Mouse (Mus musculus): ENCODE results near the gene Sfxn3. TPM values are rescaled to one million over a fixed set of nuclear protein-coding genes. Genes with fewer than 3 reads are reported as not detected.

Sfxn3 gene
- total RNA-seq, 2 experiments from 2014 or later = 63.9 to 66.5 TPM

DNA sequence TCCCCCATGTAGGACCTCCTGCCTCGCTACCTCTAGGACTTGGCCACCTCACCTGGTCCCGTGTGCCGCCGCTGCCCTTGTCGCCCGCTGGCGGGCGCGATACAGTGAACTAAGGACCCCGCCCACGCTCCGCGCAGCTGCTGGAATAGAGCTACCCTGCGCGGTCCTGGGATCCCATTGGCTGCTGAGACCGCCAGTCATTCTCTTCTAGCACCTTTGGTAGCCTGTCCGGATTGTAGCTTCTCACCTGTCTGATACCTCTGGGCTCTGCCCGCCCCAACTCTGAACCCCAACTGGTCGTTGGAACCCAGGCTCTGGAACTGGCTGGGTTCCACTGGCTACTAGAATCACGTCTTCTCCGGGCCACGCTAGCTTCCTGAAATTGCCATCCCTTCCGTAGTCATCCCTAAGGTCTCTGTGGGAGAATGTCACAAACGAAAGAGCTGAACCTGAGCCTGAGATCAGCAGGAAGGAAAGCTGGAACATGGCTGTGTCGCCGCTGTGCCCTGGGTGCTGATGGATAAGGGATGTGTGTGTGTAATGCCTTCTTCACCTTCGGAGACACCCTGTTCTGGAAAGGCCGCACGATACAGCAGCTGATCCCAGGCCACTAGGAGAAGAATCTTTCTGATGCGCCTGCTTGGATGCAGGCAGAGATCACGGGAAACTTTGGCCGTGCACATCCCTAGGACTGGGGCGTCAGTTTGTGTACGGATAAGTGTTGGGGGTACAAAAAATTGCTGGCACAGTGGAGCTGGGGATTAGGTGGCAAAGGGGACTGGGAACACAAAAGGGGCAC, 581 bp upstream of the Sfxn3 start:
- DNase-seq = peak; percentile 91 to 93

DNA sequence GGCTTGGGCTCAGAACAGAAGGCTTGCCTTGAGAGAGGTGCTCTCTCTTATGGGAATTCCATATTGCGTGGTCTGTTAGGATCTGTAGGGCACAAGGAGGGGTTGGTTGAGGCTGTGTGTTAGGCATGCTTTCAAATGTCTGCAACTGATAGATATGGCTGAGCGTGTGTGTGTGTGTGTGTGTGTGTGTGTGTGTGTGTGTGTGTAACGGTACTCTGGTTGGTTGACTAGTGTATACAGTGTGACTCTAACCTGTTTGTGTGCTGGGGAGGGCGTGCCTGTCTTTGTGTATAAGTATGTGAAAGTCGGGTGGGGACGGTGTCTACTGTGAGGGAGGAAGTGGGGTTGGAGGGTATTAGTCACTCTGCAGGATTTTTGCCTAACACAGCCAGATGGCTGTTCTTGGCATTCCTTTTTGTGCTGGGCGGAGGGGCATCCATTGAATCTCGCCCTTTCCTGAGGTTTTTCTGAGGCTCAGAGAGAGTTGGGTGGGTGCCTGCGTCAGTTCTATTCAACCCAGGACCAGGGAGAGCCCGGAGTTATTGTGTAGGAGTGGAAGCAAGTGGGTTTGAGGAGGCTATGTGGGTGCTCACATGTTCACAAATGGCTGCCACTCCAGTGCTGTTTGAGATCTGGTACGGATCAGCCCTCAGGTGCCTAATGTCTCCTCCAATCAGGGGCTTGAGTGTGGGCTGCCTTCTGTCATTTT, 786 bp downstream of the Sfxn3 start:
- peak; percentile 53 to 59 for DNase-seq

DNA sequence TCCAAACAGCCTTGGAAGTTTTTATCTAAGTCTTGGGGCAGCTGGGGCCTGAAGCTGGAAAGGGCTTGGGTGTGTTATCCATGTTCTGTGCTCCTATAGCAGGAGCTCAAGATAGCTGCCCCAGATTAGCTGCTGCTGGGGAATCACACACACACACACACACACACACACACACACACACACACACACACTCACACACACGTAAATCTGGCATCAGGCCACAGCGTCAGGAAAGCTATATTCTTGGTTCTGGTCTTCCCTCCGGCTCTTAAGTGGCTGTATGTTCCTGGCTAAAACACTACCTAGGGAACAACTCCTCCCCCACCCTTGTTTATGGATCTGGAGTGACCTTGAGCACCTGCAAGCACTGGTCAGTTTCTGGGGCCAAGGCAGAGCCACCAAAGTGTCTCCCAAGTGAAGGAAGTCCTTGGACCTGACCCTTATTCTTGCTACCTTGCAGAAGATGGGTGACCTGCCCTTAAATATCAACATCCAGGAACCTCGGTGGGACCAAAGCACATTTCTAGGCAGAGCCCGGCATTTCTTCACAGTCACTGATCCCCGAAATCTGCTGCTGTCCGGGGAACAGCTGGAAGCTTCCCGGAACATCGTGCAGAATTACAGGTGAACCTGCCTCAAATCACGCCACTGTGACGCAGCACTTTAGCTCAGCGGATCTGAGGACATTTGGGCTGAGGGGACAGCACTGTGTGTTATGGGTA, 1.5 kb downstream of the Sfxn3 start:
- DNase-seq = no peak

DNA sequence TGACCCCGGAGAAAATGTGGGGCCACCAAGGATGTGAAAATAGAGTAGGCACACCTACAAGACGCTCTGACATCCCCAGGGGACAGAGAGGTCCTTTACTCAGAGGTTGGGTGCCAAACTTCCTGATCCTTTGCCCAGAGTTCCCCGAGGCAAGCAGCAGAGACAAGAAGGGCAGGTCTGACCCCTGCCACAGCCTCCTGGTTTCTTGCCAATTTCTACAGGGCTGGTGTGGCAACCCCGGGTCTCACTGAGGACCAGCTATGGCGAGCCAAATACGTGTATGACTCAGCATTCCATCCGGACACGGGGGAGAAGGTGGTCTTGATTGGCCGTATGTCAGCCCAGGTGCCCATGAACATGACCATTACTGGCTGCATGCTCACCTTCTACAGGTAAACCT, 2.2 kb downstream of the Sfxn3 start:
- DNase-seq = no peak

DNA sequence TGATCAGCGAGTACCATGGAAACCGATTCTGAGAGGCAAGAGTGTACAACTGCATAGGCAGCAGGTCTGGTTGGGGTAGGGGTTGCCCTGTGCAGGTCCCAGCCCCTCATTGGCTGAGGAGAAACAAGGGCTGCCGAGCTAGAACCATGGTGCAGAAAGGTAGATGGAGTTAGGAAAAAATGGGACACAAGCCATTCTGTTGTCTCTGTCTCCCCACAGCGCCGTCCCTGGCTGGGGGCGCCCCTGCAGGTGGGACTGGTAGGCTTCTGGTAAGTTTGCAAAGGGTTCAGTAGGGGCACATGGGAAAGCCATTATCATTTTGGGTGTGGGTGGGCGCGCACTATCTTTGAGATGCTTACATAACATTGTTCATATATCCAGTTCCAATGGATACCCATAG, 6.1 kb downstream of the Sfxn3 start:
- no peak for DNase-seq

DNA sequence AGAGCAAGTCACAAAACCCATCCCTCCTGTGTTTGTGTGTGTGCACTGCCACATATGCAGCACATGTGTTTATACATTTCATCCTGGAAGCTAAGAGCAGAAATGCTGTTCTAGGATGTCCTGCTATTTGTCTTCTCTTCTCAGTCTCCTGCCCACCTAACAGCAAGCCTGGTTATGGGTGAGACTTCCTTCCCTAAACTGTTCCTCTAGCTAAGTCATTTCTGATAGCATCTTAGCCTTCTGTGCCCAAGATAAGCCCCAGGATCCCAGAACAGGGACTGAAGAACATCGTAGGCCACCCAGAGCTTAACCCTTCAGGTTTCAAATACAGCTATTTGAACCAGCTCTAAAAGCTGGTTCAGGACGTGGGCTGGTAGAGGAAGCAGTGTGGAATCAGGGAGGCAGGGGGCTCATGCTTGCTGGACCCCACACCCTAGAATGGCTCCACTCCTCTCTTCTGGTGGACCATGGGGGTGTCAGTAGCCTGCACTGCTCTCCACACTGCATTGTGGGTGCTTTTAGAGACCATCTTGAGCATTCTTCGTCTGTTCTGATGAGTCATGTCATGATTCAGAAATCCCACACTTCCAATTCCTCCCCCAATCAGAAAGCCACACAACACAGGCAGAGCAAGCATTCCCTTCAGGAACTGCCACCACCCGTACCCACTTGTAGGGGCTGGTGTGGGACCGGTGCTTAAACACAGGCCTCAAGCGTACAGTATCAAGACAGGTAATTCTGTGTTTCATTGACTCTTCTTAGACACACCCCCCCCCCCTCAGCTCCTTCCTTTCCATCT, 7.8 kb downstream of the Sfxn3 start:
- DNase-seq = peak; percentile 42 to 52

DNA sequence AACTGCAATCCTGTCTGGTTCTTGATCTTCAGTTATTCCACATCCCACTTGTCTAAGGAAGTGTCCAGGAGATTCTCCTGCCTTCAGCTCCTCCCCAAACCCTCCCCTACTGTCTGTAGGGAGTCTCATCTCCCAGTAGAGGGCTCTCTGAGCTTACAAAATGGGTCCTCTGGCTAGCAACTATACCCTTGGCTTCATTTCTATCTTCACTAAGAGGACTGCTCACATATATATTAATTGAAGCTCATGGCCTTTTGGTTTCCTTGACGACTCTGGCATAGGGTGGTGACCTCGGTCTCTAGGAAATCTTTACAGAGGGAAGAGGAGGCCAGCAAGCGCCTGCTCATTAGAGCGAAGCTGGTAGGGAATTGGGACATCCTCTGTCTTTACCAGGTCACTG, 9.1 kb downstream of the Sfxn3 start:
- peak in 1 of 2 experiments; percentile 59 for DNase-seq

DNA sequence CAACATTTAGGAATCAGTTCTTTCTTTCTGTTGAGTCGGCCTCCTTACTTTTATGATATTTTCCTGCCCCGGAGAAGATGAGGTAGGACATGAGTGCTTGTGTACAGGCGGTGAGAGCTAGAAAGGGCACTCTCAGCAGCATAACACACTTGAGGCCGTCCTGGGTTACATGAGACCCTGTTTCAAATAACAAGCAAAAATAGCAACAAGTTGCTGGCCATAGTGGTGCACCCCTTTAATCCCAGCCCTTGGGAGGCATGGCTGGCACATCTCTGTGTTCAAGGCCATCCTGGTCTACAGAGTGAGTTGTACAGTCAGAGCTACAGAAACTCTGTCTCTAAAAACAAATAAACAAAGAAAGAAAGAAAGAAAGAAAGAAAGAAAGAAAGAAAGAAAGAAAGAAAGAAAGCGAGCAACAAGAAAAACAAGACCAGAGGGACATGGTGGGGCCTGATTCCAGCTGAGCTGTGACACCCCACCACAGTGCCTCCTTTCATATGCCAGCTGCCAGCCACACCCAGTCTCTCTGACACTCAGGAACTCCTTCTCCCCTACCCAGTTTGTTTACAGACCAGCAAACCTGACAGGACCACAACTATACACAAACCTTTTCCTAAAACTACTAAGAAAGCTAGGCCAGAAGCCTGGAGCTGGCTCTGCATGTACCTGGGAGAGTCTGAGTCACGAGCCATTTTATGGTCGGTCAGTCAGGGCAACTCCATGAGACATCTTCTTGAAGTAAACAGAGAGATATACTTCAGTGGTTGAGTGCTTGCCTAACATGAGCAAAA, 9.8 kb downstream of the Sfxn3 start:
- no peak for DNase-seq

DNA sequence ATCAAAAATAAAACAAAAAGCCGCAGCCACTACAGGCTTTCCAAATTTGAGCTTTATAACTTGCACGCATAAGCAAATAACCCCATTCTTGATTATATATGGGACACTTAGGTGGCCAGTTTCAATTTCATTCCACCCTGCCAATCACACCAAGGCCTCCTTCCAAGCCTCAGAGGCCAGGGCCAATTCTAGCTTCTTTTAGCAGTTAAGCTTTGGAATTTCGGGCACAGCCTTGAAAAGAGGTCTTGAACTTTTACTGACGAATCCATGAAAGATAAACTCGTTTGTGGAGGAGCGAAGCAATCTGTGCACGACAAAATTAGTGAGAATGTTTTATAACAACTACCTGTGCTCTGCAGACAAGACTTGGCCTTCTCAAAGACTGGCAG, 10.4 kb downstream of the Sfxn3 start:
- peak; percentile 59 to 63 for DNase-seq

DNA sequence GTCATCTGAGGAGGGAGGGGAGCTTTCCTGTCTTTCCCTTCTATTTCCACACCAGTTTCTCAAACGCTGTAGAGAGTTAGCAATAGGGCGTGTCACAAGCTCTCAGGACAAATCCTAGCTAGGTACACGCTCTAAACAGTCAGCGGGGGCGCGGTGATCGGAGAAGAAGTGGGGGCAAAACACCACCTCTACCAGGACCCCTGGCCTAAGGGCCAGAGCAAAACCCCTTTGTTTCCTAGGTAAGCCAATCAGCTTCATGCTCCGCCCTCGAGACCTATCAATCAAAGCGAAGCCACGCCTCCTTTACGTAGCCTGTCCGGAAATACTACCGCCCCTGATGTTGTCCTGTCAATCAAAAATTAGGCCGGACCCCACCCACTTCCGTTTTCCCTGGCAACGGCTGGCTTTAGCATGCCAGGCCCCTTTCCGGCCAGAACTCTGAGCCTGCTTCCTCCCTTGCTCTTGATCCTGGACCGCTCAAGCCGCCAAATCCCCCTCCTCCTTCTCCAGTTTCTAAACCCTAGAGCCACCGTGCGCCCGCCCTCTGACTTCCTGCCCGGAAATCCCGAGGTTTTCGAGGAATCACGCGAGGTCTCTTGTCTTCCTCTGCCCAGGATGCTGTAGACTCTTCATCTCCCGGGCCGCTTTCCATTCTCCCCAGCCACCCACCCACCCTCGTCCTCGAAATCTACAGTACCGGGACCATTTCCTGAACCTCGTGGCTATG, 11.0 kb downstream of the Sfxn3 start:
- peak; percentile 91 to 92 for DNase-seq

DNA sequence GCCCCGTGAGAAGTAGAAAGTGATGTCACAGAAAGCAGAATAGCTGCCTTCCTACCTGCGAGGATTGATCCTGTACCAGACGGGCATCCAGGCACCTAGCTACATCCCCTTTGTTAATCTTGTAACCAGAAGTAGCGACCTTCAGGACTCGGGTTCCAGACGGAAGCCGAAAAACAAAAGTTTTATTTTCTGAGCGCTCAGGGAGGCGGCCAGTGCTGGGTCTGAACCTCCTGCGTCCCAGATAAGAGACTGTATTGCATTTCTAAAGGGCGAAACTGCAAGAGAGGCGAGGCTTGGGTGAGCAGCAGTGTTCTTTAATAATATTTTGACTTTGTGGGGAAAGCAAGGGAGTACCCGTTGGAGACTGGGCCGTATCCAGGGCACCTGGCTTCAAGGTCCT, 11.5 kb downstream of the Sfxn3 start:
- no peak for DNase-seq

DNA sequence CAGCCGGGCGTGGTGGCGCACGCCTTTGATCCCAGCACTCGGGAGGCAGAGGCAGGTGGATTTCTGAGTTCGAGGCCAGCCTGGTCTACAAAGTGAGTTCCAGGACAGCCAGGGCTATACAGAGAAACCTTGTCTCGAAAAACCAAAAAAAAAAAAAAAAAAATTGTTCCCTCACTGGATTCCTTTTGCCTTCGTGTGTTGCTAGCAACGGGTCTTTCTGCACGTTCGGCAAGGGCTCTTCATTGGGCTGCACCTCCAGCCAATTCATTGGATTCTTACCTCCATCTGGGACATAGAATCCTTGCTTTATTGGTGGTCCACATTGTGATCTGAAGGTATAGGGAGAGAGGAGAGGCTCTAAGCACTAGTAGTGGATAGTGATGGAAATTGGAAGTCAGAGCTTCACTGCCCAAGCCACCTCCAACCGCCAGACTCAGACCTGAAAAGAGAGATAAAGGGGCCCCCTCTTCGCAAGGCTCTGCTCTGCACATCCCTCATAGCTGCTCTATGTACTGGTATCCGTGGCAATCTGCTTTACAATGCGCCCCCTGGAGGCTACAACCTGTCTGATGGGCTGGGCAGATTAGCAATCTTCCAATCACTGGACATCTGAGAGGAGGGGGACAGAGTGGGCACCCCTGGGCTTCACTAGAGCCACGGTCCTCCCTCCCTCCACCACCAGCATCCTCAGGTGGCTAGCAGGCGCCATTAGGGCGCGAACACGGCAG, 16.4 kb downstream of the Sfxn3 start:
- peak; percentile 75 to 83 for DNase-seq

DNA sequence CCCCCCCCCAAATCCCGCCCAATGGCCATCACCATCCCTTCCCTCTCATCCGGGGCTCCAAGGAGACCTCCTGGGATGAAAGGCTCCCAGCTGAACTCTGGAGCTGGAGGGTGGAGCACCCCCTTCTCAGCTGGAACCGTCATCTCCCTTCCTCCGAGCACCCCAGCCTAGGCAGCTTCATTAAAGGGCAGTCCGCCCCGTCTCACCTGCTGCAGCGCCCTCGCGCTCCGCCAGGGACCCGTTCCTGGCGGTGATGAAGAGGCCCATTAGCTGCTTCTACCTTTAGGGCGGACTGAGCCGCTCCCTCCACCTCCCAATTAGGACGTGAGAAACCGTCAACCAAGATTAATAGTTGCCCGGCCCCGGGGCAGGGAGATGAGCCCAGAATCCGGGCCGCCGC, 17.9 kb downstream of the Sfxn3 start:
- DNase-seq = no peak

DNA sequence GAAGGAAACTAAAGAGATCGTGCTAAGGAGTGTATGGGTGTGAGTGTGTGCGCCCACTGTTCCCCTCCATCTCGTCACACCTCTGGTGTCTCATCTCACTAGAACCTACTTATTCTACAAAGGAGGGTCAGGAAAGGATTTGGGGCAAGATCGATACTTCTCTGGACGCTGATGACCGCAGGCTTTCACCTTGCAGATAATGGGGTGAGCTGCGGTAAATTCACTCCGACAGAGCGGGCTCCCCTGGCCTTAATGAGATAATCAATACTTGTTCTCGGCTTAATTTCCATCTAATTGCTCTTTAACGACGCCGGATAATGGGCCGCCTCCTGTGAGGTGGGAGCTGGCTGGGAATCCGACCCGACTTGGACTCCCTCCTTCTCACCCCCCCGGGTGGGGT, 19.9 kb downstream of the Sfxn3 start:
- DNase-seq = no peak

DNA sequence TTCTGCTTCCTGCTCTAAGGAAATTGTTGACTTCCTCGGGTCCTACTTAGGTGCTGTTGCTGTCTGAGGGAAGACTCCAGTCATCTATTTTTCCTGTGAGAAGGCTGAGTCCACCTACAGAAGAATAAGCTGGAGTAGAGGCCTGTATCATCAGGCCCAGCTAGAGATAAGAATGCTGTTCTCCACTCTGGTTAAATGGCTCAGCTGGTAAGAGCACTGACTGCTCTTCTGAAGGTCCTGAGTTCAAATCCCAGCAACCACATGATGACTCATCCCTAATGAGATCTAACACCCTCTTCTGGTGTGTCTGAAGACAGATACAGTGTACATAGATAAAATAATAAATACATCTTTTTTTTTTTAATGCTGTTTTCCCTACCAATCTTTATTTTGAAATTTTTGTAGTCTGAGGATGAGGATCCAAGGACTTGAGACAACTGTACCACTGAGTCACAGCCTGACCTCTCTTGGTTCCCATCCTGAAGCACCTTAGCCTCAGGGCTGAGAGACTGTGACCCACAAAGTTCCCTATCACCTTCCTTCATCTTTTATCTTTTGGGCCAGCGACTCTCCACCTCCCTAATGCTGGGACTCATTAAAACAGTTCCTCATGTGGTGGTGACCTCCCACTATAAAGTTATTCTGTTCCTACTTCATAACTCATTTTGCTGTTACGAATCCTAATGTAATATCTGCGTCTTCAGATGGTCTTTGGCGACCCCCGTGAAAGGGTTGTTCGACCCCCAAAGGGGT, 20.6 kb downstream of the Sfxn3 start:
- DNase-seq = no peak

DNA sequence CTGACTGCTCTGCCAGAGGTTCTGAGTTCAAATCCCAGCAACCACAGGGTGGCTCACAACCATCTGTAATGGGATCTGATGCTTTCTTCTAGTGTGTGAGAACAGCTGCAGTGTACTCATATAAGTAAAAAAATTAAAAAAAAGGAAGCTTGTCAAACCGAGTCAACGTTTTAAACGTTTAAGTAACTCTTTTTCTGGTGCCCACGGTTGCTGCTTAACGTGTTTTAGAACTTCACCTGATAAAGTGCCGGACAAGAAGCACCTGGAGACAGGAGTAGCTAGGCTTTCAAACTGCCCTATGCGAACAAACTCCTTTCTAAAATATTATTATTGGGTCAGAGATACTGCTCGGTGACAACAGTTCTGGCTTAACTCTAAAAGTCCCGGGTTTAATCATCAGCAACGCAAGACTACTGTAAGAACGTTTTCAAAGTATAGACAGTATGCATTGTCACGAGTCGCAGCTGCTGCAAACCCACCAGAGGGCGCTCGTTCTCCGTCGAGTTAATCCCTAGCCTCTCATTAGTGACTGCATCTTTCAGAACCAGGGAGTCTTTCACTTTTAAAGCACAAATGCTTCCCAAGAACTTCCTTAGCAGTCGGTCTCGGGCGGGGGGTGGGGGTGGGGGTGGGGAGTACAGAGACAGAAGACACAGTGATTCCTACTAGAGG, 26.7 kb downstream of the Sfxn3 start:
- peak; percentile 90 to 93 for DNase-seq

DNA sequence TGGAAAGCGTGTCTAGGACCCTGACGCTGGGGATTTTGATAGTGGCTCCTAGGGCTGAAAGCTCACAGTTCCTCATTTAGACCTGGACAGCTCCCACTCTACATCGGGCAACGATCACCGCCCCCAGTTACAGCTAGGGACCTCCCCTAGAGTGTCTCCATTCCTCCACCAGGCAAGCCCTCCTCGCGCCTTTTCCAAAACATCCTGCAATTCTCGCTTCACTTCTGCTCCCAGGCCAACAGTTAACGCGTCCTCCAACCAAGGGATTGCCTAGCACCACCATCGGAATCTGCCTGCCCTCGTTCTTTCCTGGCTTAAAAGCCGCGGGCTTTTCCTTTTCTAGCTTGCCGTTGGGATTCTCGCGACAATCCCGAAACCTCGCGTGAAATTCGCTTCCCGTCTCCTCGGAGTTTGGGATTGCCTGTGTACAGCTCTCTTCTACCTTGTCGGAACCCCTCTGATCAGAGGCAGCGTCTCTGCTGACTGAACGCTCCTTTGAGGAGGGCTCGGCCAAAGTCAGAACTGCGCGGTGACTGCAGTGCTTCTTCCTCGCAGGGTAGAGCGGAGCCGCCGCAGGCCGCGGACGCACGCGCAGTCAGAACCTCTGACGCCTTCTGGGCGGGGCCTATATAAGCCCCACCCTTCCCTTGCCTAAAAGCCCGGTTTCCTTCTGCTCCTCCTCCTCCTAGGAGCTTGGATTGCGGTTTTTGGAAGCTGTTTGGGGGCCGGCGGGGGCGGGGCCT, 27.4 kb downstream of the Sfxn3 start, which contains the start of gene Kazald1:
Kazald1 (plus strand) TSS at position 662 of the 743 bp plus-strand sequence.
- DNase-seq = peak; percentile 95
